Mouse (Mus musculus): ENCODE measurements around the gene Pskh1. TPM values are rescaled to one million over a fixed set of nuclear protein-coding genes. Genes with fewer than 3 reads are reported as not detected.

The Pskh1 gene
- polyA plus RNA-seq, 1 experiment = 13.1 TPM

- Histone ChIP-seq H3K4me3 (ENCODE audit: insufficient read depth, low read length) (no peak overlapping the region), H3K4me1 (ENCODE audit: control insufficient read depth, insufficient read depth, low read length) (no peaks in the 10 kb centered on the region), H3K27ac (ENCODE audit: insufficient read depth, low read length) (no peak overlapping the region)
- TF ChIP-seq CTCF (IDR thresholded peaks at IDR 0.05; ENCODE audit: extremely low read depth, insufficient read depth, low read length) (no peak), POLR2A (IDR thresholded peaks at IDR 0.05; ENCODE audit: extremely low read depth, insufficient read depth, low read length) (no peak)
Measured at GRCm38 (mm10) chr8:105889756-105890465, 10.3 kb upstream of the Pskh1 start.

GRCm38 (mm10) chr8:105890870-105891269, 9.4 kb upstream of the Pskh1 start:
- Histone ChIP-seq H3K4me3 (ENCODE audit: insufficient read depth, low read length) (no peak overlapping the region), H3K27ac (ENCODE audit: insufficient read depth, low read length) (0 out of 2 replicates have a peak overlapping the region, but pooled peaks have one; percentile 35), H3K4me1 (ENCODE audit: control insufficient read depth, insufficient read depth, low read length) (no peaks in the 10 kb centered on the region)
- TF ChIP-seq CTCF (IDR thresholded peaks at IDR 0.05; ENCODE audit: extremely low read depth, insufficient read depth, low read length) (no peak), POLR2A (IDR thresholded peaks at IDR 0.05; ENCODE audit: extremely low read depth, insufficient read depth, low read length) (no peak)

GRCm38 (mm10) chr8:105892432-105892831, 7.8 kb upstream of the Pskh1 start:
- Histone ChIP-seq H3K27ac (ENCODE audit: insufficient read depth, low read length) (no peak overlapping the region), H3K4me3 (ENCODE audit: insufficient read depth, low read length) (no peak overlapping the region), H3K4me1 (ENCODE audit: control insufficient read depth, insufficient read depth, low read length) (no peaks in the 10 kb centered on the region)
- 0 out of 2 replicates have a peak, but pooled peaks have one; percentile 9 for TF ChIP-seq POLR2A (IDR thresholded peaks at IDR 0.05; ENCODE audit: extremely low read depth, insufficient read depth, low read length)
- peak; percentile 69 for TF ChIP-seq CTCF (IDR thresholded peaks at IDR 0.05; ENCODE audit: extremely low read depth, insufficient read depth, low read length)

GRCm38 (mm10) chr8:105893339-105893738, 6.9 kb upstream of the Pskh1 start, which contains the start of gene Nrn1l:
Gene Nrn1l, plus strand, starts transcription at chr8:105893567.
- no peaks in the 10 kb centered on the region for H3K4me1 ChIP-seq (ENCODE audit: control insufficient read depth, insufficient read depth, low read length)
- TF ChIP-seq CTCF (IDR thresholded peaks at IDR 0.05; ENCODE audit: extremely low read depth, insufficient read depth, low read length) = no peak
- peak; percentile 53; the same call in 1 of the 2 replicates for TF ChIP-seq POLR2A (IDR thresholded peaks at IDR 0.05; ENCODE audit: extremely low read depth, insufficient read depth, low read length)
- H3K4me3 ChIP-seq (ENCODE audit: insufficient read depth, low read length) = no peak within 1 kb of the TSS
- peak within 1 kb of the TSS; percentile 47 for H3K27ac ChIP-seq (ENCODE audit: insufficient read depth, low read length)

- H3K4me3 ChIP-seq (ENCODE audit: insufficient read depth, low read length) = no peak overlapping the region
- TF ChIP-seq CTCF (IDR thresholded peaks at IDR 0.05; ENCODE audit: extremely low read depth, insufficient read depth, low read length) (no peak), POLR2A (IDR thresholded peaks at IDR 0.05; ENCODE audit: extremely low read depth, insufficient read depth, low read length) (no peak)
- no peaks in the 10 kb centered on the region for H3K4me1 ChIP-seq (ENCODE audit: control insufficient read depth, insufficient read depth, low read length)
- no peak overlapping the region for H3K27ac ChIP-seq (ENCODE audit: insufficient read depth, low read length)
Measured at GRCm38 (mm10) chr8:105897801-105898480, 2.3 kb upstream of the Pskh1 start.

GRCm38 (mm10) chr8:105900941-105901616, 838 bp downstream of the Pskh1 start:
- peak overlapping the region; percentile 93 for H3K4me3 ChIP-seq (ENCODE audit: insufficient read depth, low read length)
- H3K27ac ChIP-seq (ENCODE audit: insufficient read depth, low read length) = peak overlapping the region; percentile 96; the same call in 1 of the 2 replicates
- H3K4me1 ChIP-seq (ENCODE audit: control insufficient read depth, insufficient read depth, low read length) = no peaks in the 10 kb centered on the region; the same call in 1 of the 2 replicates
- TF ChIP-seq CTCF (IDR thresholded peaks at IDR 0.05; ENCODE audit: extremely low read depth, insufficient read depth, low read length) = no peak
- TF ChIP-seq POLR2A (IDR thresholded peaks at IDR 0.05; ENCODE audit: extremely low read depth, insufficient read depth, low read length) = no peak

GRCm38 (mm10) chr8:105919390-105919789, 19.1 kb downstream of the Pskh1 start:
- H3K4me3 ChIP-seq (ENCODE audit: insufficient read depth, low read length) = no peak overlapping the region
- no peak for TF ChIP-seq CTCF (IDR thresholded peaks at IDR 0.05; ENCODE audit: extremely low read depth, insufficient read depth, low read length)
- peaks cover 4% of the 10 kb centered on the region; the same call in 1 of the 2 replicates for H3K4me1 ChIP-seq (ENCODE audit: control insufficient read depth, insufficient read depth, low read length)
- no peak overlapping the region for H3K27ac ChIP-seq (ENCODE audit: insufficient read depth, low read length)

- TF ChIP-seq POLR2A (IDR thresholded peaks at IDR 0.05; ENCODE audit: extremely low read depth, insufficient read depth, low read length) (no peak), CTCF (IDR thresholded peaks at IDR 0.05; ENCODE audit: extremely low read depth, insufficient read depth, low read length) (no peak)
- peaks cover 2% of the 10 kb centered on the region for H3K4me1 ChIP-seq (ENCODE audit: control insufficient read depth, insufficient read depth, low read length)
- H3K27ac ChIP-seq (ENCODE audit: insufficient read depth, low read length) = peak overlapping the region; percentile 27; the same call in 1 of the 2 replicates
- no peak overlapping the region for H3K4me3 ChIP-seq (ENCODE audit: insufficient read depth, low read length)
Measured at GRCm38 (mm10) chr8:105925123-105925522, 24.9 kb downstream of the Pskh1 start.

- H3K4me1 ChIP-seq (ENCODE audit: control insufficient read depth, insufficient read depth, low read length) = no peaks in the 10 kb centered on the region; the same call in 1 of the 2 replicates
Measured at GRCm38 (mm10) chr8:105930602-105931001, 30.4 kb downstream of the Pskh1 start.

More at GRCm38 (mm10) chr8:105930602-105931001, 30.4 kb downstream of the Pskh1 start:
- TF ChIP-seq CTCF (IDR thresholded peaks at IDR 0.05; ENCODE audit: extremely low read depth, insufficient read depth, low read length) (peak; percentile 92), POLR2A (IDR thresholded peaks at IDR 0.05; ENCODE audit: extremely low read depth, insufficient read depth, low read length) (no peak)
- H3K4me3 ChIP-seq (ENCODE audit: insufficient read depth, low read length) = no peak overlapping the region
- no peak overlapping the region for H3K27ac ChIP-seq (ENCODE audit: insufficient read depth, low read length)
